Mouse (Mus musculus): ENCODE data around the gene Slc37a1. TPM values are rescaled to one million over a fixed set of nuclear protein-coding genes. Genes with fewer than 3 reads are reported as not detected.
"Not testable (repeated sequence)": the region's sequence is repeated elsewhere in the genome, so short reads cannot be mapped to it uniquely, and the experiment has no call there.

Slc37a1 gene
- polyA plus RNA-seq, 1 experiment from 2014 or later = 5.8 TPM

DNA sequence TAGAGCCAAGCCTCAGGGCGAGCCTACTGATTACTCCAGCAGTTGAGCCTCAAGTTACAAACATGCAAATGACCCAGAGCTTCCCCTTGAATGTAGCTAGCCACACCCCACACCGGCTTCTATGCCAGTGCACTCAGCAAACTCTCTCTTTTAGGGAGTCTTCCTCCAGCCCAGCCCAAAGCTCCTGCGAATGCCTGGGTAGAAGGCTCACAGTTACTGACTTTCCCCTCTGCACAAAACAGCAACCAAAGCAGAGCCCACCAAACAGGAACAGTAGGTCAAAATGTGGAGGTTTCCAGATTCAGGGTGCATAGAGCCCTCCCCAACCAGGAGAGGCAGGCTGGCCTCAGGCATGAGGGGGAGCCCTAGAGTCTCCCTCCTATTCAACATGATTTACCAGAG, 21.4 kb upstream of the Slc37a1 start:
- WGBS = 14% methylated on average over 3 of the region's 3 CpGs
- H3K36me3 ChIP-seq (ENCODE audit: control insufficient read depth, insufficient read depth, low read length) = no peaks in the 10 kb centered on the region
- H3K4me3 ChIP-seq (ENCODE audit: low read depth, low read length) = no peak overlapping the region
- H3K27me3 ChIP-seq (ENCODE audit: control insufficient read depth, insufficient read depth, low read length) = no peaks in the 10 kb centered on the region
- H3K9ac ChIP-seq (ENCODE audit: low read length) = no peak overlapping the region
- 0 out of 2 replicates have a peak, but pooled peaks cover 1% of the 10 kb centered on the region for H3K4me1 ChIP-seq (replicated peaks; ENCODE audit: control insufficient read depth, insufficient read depth, low read length)
- no peak overlapping the region for H3K4me2 ChIP-seq (ENCODE audit: low read depth, low read length, severe bottlenecking)
- no peak overlapping the region for H3K27ac ChIP-seq (ENCODE audit: low read depth, low read length)
- ATAC-seq (replicated peaks; ENCODE audit: low FRiP score) (no peak), DNase-seq (ENCODE audit: low spot score) (no peak)
- no peaks in the 10 kb centered on the region for H3K9me3 ChIP-seq (ENCODE audit: control insufficient read depth, low read length)

DNA sequence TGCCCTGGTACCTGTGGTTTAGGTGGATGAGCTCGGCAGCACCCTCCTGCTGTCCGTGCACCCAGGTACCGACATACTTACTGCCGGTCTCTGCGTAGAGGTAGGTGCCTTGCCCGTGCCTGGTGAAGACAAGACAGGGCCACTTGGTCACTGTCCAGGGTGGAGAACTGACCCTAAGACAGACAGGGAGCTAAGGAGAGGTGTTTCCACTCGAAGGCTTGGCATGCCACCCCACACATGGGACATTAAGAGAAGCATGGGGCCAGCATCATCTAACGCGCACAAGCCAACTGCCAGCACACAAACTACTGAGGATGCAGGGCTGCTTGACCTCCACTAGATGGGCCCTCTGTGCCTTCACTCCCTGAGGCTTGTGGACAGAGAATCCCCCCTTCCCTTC, 20.8 kb upstream of the Slc37a1 start:
- Histone ChIP-seq H3K27ac (ENCODE audit: low read depth, low read length) (no peak overlapping the region), H3K27me3 (ENCODE audit: control insufficient read depth, insufficient read depth, low read length) (no peaks in the 10 kb centered on the region), H3K4me3 (ENCODE audit: low read depth, low read length) (no peak overlapping the region), H3K9ac (ENCODE audit: low read length) (no peak overlapping the region), H3K4me1 (replicated peaks; ENCODE audit: control insufficient read depth, insufficient read depth, low read length) (0 out of 2 replicates have a peak, but pooled peaks cover 1% of the 10 kb centered on the region), H3K4me2 (ENCODE audit: low read depth, low read length, severe bottlenecking) (no peak overlapping the region), H3K9me3 (ENCODE audit: control insufficient read depth, low read length) (no peaks in the 10 kb centered on the region), H3K36me3 (ENCODE audit: control insufficient read depth, insufficient read depth, low read length) (no peaks in the 10 kb centered on the region)
- no peak for ATAC-seq (replicated peaks; ENCODE audit: low FRiP score)
- no peak for DNase-seq (ENCODE audit: low spot score)
- 93% methylated on average over 9 of the region's 9 CpGs for WGBS

DNA sequence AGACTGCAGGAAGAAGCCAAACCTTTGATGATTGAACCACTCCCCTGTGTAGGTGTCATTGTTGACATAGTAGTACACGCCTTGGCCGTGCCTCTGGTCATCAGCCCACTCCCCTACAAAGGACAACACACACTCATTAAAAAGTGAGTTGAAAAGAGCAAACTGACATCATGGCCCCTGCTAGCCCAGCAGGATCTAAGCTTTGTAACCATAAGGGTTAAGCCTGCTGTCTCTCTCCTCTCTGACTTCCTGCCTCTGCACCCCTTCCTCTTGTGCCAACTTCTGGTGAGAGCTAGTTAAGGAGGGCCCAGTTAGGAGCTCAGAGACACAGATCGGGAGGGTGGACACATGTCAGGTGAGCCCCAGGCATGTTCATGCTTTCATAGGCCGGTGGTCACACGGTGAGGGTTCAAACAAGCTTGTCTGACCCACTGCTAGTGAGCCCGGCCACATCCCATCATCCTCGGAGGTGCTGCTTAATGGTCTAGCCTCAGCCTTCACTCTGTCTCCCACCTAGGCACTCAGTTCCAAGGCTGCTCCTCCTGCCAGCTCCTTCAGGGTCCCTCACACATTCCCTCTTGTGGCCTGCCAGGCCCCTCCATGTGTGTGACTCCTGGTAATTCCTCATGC, 20.2 kb upstream of the Slc37a1 start:
- Histone ChIP-seq H3K9me3 (ENCODE audit: control insufficient read depth, low read length) (no peaks in the 10 kb centered on the region), H3K9ac (ENCODE audit: low read length) (no peak overlapping the region), H3K4me1 (replicated peaks; ENCODE audit: control insufficient read depth, insufficient read depth, low read length) (0 out of 2 replicates have a peak, but pooled peaks cover 1% of the 10 kb centered on the region), H3K4me3 (ENCODE audit: low read depth, low read length) (no peak overlapping the region), H3K36me3 (ENCODE audit: control insufficient read depth, insufficient read depth, low read length) (no peaks in the 10 kb centered on the region), H3K4me2 (ENCODE audit: low read depth, low read length, severe bottlenecking) (no peak overlapping the region), H3K27me3 (ENCODE audit: control insufficient read depth, insufficient read depth, low read length) (no peaks in the 10 kb centered on the region), H3K27ac (ENCODE audit: low read depth, low read length) (no peak overlapping the region)
- no peak for DNase-seq (ENCODE audit: low spot score)
- 89% methylated on average over 7 of the region's 7 CpGs for WGBS
- ATAC-seq (replicated peaks; ENCODE audit: low FRiP score) = no peak

DNA sequence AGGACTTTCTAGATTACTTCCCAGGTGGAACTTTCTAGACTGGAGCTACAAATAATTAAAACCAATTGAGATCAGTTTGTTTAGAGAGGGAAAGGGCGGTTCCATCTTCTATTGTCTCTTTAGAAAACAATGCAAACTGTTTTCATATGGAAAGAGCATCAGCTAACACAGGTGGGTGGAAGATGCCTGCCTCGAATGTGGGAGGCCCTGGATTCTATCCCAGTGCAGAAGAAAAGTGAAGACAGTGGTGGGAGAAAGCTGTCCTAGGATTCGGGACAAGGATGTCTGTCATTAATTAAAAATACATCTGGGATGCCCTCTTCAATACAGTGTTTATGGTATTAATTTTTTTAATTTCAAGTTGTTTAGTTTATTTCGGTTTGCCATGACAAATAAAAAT, 19.5 kb upstream of the Slc37a1 start:
- H3K27me3 ChIP-seq (ENCODE audit: control insufficient read depth, insufficient read depth, low read length) = no peaks in the 10 kb centered on the region
- no peaks in the 10 kb centered on the region for H3K36me3 ChIP-seq (ENCODE audit: control insufficient read depth, insufficient read depth, low read length)
- no peak overlapping the region for H3K9ac ChIP-seq (ENCODE audit: low read length)
- H3K9me3 ChIP-seq (ENCODE audit: control insufficient read depth, low read length) = no peaks in the 10 kb centered on the region
- ATAC-seq (replicated peaks; ENCODE audit: low FRiP score) (no peak), DNase-seq (ENCODE audit: low spot score) (no peak)
- H3K4me1 ChIP-seq (replicated peaks; ENCODE audit: control insufficient read depth, insufficient read depth, low read length) = 0 out of 2 replicates have a peak, but pooled peaks cover 1% of the 10 kb centered on the region
- no peak overlapping the region for H3K27ac ChIP-seq (ENCODE audit: low read depth, low read length)
- 77% methylated on average over 4 of the region's 4 CpGs for WGBS
- H3K4me3 ChIP-seq (ENCODE audit: low read depth, low read length) = no peak overlapping the region
- no peak overlapping the region for H3K4me2 ChIP-seq (ENCODE audit: low read depth, low read length, severe bottlenecking)

DNA sequence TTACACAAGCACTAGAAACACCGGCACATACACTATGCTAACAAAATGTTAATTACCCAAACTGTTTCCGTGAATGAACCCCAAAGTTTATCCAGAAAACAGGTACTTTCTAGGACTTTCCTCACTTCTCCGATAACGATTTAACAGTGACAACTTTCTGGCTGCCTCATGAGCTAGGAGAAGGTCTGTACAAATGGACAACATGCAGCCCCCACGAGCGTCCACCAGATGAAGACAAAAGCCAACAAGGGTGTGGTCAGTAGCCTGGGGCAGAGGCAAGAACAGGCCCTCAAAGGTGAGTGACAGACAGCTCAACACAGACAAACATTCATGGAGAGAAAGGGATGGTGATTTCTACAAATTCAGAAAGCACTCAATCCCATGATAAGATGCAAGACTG, 19.0 kb upstream of the Slc37a1 start:
- no peak for ATAC-seq (replicated peaks; ENCODE audit: low FRiP score)
- Histone ChIP-seq H3K27ac (ENCODE audit: low read depth, low read length) (no peak overlapping the region), H3K9me3 (ENCODE audit: control insufficient read depth, low read length) (no peaks in the 10 kb centered on the region), H3K4me2 (ENCODE audit: low read depth, low read length, severe bottlenecking) (no peak overlapping the region), H3K4me3 (ENCODE audit: low read depth, low read length) (no peak overlapping the region), H3K27me3 (ENCODE audit: control insufficient read depth, insufficient read depth, low read length) (no peaks in the 10 kb centered on the region), H3K9ac (ENCODE audit: low read length) (no peak overlapping the region), H3K36me3 (ENCODE audit: control insufficient read depth, insufficient read depth, low read length) (no peaks in the 10 kb centered on the region), H3K4me1 (replicated peaks; ENCODE audit: control insufficient read depth, insufficient read depth, low read length) (0 out of 2 replicates have a peak, but pooled peaks cover 1% of the 10 kb centered on the region)
- DNase-seq (ENCODE audit: low spot score) = no peak
- WGBS = 88% methylated on average over 6 of the region's 6 CpGs

DNA sequence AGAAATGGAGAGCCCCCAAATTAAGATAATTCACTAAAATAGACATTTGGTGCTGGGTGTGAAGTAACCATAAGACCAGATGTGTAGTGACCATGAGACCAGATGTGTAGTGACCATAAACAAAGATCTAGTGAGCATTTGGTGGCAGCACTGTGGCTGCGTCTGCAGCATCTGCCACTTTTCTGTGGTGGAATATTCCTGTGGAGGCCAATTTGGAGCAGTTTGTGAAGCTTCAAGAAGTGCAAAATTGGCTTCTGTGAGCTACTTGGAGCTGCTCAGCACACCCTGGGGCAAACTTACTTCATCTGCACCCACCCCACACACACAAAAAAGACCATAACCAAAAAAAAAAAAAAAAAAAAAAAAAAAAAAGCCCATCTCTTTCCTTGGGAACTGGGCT, 18.6 kb upstream of the Slc37a1 start:
- DNase-seq (ENCODE audit: low spot score) = no peak
- Histone ChIP-seq H3K36me3 (ENCODE audit: control insufficient read depth, insufficient read depth, low read length) (no peaks in the 10 kb centered on the region), H3K27me3 (ENCODE audit: control insufficient read depth, insufficient read depth, low read length) (no peaks in the 10 kb centered on the region), H3K9ac (ENCODE audit: low read length) (no peak overlapping the region), H3K9me3 (ENCODE audit: control insufficient read depth, low read length) (no peaks in the 10 kb centered on the region), H3K4me1 (replicated peaks; ENCODE audit: control insufficient read depth, insufficient read depth, low read length) (0 out of 2 replicates have a peak, but pooled peaks cover 1% of the 10 kb centered on the region), H3K27ac (ENCODE audit: low read depth, low read length) (no peak overlapping the region), H3K4me2 (ENCODE audit: low read depth, low read length, severe bottlenecking) (no peak overlapping the region), H3K4me3 (ENCODE audit: low read depth, low read length) (no peak overlapping the region)
- 84% methylated on average over 1 of the region's 1 CpGs for WGBS
- ATAC-seq (replicated peaks; ENCODE audit: low FRiP score) = no peak

DNA sequence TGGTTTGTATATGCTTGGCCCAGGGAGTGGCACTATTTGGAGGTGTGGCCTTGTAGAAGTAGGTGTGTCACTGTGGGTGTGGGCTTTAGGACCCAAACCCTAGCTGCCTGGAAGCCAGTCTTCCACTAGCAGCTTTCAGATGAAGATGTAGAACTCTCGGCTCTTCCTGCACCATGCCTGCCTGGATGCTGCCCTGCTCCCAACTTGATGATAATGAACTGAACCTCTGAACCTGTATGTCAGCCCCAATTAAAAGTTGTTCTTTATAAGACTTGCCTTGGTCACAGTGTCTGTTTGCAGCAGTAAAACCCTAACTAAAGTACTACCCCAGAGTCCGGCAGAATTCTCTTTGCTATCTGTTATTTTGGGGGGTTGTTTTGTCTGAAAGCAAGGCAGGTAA, 16.8 kb upstream of the Slc37a1 start:
- WGBS = 94% methylated on average over 2 of the region's 2 CpGs
- ATAC-seq (replicated peaks; ENCODE audit: low FRiP score) (no peak), DNase-seq (ENCODE audit: low spot score) (no peak)
- Histone ChIP-seq H3K4me1 (replicated peaks; ENCODE audit: control insufficient read depth, insufficient read depth, low read length) (0 out of 2 replicates have a peak, but pooled peaks cover 1% of the 10 kb centered on the region), H3K27ac (ENCODE audit: low read depth, low read length) (no peak overlapping the region), H3K27me3 (ENCODE audit: control insufficient read depth, insufficient read depth, low read length) (no peaks in the 10 kb centered on the region), H3K9ac (ENCODE audit: low read length) (no peak overlapping the region), H3K4me3 (ENCODE audit: low read depth, low read length) (no peak overlapping the region), H3K36me3 (ENCODE audit: control insufficient read depth, insufficient read depth, low read length) (no peaks in the 10 kb centered on the region), H3K4me2 (ENCODE audit: low read depth, low read length, severe bottlenecking) (no peak overlapping the region), H3K9me3 (ENCODE audit: control insufficient read depth, low read length) (no peaks in the 10 kb centered on the region)

DNA sequence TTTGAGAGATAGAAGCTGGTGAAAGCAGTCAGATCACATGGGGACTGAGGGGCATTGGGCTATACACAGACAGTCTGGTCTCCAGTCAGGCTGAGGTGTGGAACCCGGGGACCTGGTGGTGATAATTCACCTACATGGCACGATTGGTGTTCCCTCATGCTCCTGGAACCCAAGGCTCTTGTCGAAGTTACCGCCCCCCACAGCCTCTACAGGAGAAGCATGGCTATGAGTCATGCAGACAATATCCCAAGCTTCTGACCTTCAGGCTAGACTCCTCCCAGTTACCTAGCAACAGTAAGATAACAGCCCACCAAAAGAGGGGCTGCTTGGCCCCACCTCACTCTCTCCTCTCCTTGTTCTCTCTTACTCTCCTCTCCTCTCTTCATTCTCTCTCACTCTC, 16.3 kb upstream of the Slc37a1 start:
- 86% methylated on average over 4 of the region's 4 CpGs for WGBS
- Histone ChIP-seq H3K4me3 (ENCODE audit: low read depth, low read length) (no peak overlapping the region), H3K9ac (ENCODE audit: low read length) (no peak overlapping the region), H3K4me2 (ENCODE audit: low read depth, low read length, severe bottlenecking) (no peak overlapping the region), H3K9me3 (ENCODE audit: control insufficient read depth, low read length) (no peaks in the 10 kb centered on the region), H3K4me1 (replicated peaks; ENCODE audit: control insufficient read depth, insufficient read depth, low read length) (0 out of 2 replicates have a peak, but pooled peaks cover under 1% of the 10 kb centered on the region), H3K36me3 (ENCODE audit: control insufficient read depth, insufficient read depth, low read length) (no peaks in the 10 kb centered on the region), H3K27me3 (ENCODE audit: control insufficient read depth, insufficient read depth, low read length) (no peaks in the 10 kb centered on the region), H3K27ac (ENCODE audit: low read depth, low read length) (no peak overlapping the region)
- DNase-seq (ENCODE audit: low spot score) (no peak), ATAC-seq (replicated peaks; ENCODE audit: low FRiP score) (no peak)

DNA sequence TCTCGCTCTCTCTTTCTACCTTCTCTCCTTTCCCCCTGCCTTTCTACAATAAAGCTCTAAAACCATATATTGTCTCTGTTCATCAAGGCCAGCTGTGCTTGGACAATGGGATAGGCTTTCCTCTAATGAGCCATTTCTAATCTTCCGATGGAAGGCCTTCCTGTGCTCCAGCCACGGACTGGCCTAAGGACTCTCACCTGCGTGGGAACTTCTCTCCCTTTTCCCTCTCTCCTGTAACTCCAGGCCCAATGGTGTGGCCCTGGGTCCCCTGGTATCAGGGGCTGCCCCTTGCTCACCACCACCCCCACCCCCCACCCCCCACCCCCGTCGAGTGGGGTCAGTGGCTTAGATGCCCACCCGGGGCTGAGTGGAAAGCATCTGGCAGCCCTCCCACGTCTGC, 15.9 kb upstream of the Slc37a1 start:
- not testable (repeated sequence) for H3K4me2 ChIP-seq (ENCODE audit: low read depth, low read length, severe bottlenecking); H3K27me3 ChIP-seq (ENCODE audit: control insufficient read depth, insufficient read depth, low read length); H3K4me1 ChIP-seq (replicated peaks; ENCODE audit: control insufficient read depth, insufficient read depth, low read length); H3K27ac ChIP-seq (ENCODE audit: low read depth, low read length); DNase-seq (ENCODE audit: low spot score); H3K9me3 ChIP-seq (ENCODE audit: control insufficient read depth, low read length); ATAC-seq (replicated peaks; ENCODE audit: low FRiP score); H3K9ac ChIP-seq (ENCODE audit: low read length); H3K36me3 ChIP-seq (ENCODE audit: control insufficient read depth, insufficient read depth, low read length); H3K4me3 ChIP-seq (ENCODE audit: low read depth, low read length)
- WGBS = 74% methylated on average over 8 of the region's 8 CpGs
